Mouse (Mus musculus): ENCODE measurements around the gene Tbx3.

Gene Tbx3

GRCm38 (mm10) chr5:119661474-119661873 is 9.0 kb upstream of the Tbx3 start:
- DNase-seq (ENCODE audit: low spot score in 2 of 2), result no peak

GRCm38 (mm10) chr5:119662326-119662725 is 8.1 kb upstream of the Tbx3 start:
- no peak for DNase-seq (ENCODE audit: low spot score in 2 of 2)

- no peak for DNase-seq (ENCODE audit: low spot score in 2 of 2)
These were observed 7.7 kb upstream of the Tbx3 start for GRCm38 (mm10) chr5:119662731-119663130.

GRCm38 (mm10) chr5:119663241-119663640 is 7.2 kb upstream of the Tbx3 start:
- DNase-seq (ENCODE audit: low spot score in 2 of 2), result no peak

- DNase-seq (ENCODE audit: low spot score in 2 of 2), result no peak
These were observed 6.7 kb upstream of the Tbx3 start for GRCm38 (mm10) chr5:119663747-119664146.

GRCm38 (mm10) chr5:119665739-119666138 is 4.7 kb upstream of the Tbx3 start:
- no peak for DNase-seq (ENCODE audit: low spot score in 2 of 2)

- no peak for DNase-seq (ENCODE audit: low spot score in 2 of 2)
These were observed 3.0 kb upstream of the Tbx3 start for GRCm38 (mm10) chr5:119667356-119667940.

- no peak for DNase-seq (ENCODE audit: low spot score in 2 of 2)
These were observed 2.1 kb upstream of the Tbx3 start for GRCm38 (mm10) chr5:119668191-119668912.

- DNase-seq (ENCODE audit: low spot score in 2 of 2), result no peak
These were observed 1.5 kb upstream of the Tbx3 start for GRCm38 (mm10) chr5:119668913-119669411.

GRCm38 (mm10) chr5:119669741-119670565 is 516 bp upstream of the Tbx3 start:
- no peak for DNase-seq (ENCODE audit: low spot score in 2 of 2)

GRCm38 (mm10) chr5:119671124-119671801 is 794 bp downstream of the Tbx3 start:
- no peak for DNase-seq (ENCODE audit: low spot score in 2 of 2)

GRCm38 (mm10) chr5:119671965-119672347 is 1.5 kb downstream of the Tbx3 start:
- DNase-seq (ENCODE audit: low spot score in 2 of 2), result no peak

GRCm38 (mm10) chr5:119672348-119672983 is 2.0 kb downstream of the Tbx3 start:
- DNase-seq (ENCODE audit: low spot score in 2 of 2), result no peak

GRCm38 (mm10) chr5:119672984-119673600 is 2.6 kb downstream of the Tbx3 start:
- DNase-seq (ENCODE audit: low spot score in 2 of 2), result no peak

- DNase-seq (ENCODE audit: low spot score in 2 of 2), result no peak
These were observed 3.5 kb downstream of the Tbx3 start for GRCm38 (mm10) chr5:119673716-119674605.

- no peak for DNase-seq (ENCODE audit: low spot score in 2 of 2)
These were observed 4.3 kb downstream of the Tbx3 start for GRCm38 (mm10) chr5:119674606-119675330.

- DNase-seq (ENCODE audit: low spot score in 2 of 2), result no peak
These were observed 5.8 kb downstream of the Tbx3 start for GRCm38 (mm10) chr5:119676245-119676644.

- no peak for DNase-seq (ENCODE audit: low spot score in 2 of 2)
These were observed 8.0 kb downstream of the Tbx3 start for GRCm38 (mm10) chr5:119678516-119678915.

GRCm38 (mm10) chr5:119679084-119679483 is 8.6 kb downstream of the Tbx3 start:
- DNase-seq (ENCODE audit: low spot score in 2 of 2), result no peak

Measured in thymus, postnatal 10 days (tissue).